ENCODE assay signal across 10 mouse cellular contexts in genomic region chr5:90370401-90370800, GRCm38 (mm10).
"Had no signal": no experiment of that assay in that cellular context is flagged by ENCODE, and none has a peak within 500 bp of the region (broad histone marks: within the 10 kb centered on the region; RNA-seq: fewer than 3 reads in every experiment).

No protein-coding gene starts in this region.

- DNase-seq: liver, postnatal 0 days; lung, adult 2 months; lung, postnatal 14 days; lung, postnatal 36 days; right cerebral cortex, postnatal 25 days; right cerebral cortex, postnatal 4 days; spleen, adult 18-20 months; thymus, adult 18-20 months; thymus, postnatal 14 days; thymus, postnatal 36 days had no signal
